Mouse (Mus musculus): ENCODE results near the gene Bcl7c.
A peak's percentile ranks its signal among the peaks of the same experiment; 100 is the strongest.
"Not testable (repeated sequence)": the region's sequence is repeated elsewhere in the genome, so short reads cannot be mapped to it uniquely, and the experiment has no call there.

Gene Bcl7c

DNA sequence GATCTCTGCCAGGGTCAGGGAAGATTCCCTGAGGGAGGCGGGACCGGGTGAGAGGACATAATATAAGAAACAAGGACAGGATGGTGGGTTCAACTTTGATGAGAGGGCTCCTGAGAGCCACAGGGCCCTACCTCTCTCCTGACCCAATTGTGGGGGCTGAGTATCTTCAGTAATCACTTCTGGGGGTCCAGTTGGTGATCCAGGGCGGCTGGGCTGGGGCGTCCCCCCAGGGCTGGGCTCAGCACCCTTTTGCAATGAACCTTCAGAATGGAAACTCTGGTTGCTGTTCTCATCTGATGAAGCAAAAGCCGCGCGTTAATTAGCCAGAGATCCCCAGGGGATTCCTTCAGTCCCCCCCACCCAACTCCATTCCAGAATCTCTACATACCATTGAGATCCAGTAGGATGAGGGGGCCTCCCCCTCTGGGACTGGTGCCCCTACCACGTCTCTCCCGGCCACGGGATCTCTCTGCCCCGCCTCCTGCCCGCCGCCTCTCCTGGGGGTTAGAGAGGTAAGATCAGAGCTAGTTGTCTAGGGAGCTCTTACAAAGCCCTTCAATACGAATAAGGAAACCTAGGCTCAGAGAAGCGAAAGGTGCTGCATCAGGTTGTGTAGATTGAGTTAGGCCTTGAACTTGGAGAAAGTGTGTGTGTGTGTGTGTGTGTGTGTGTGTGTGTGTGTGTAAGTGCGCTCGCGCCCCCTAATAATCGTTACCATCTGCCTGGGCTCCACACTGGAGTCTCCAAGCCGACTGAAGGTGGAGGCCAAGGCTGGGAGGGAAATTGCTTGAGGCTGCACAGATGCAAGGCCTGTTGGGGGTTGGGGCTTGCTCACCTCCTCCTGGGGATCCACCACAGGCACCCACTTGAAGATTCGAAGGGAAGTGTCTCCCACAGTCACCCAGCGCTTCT, 1.4 kb downstream of the Bcl7c start:
- peak; percentile 7 for DNase-seq (ENCODE audit: low read depth, low spot score)
- H3K36me3 ChIP-seq (ENCODE audit: control insufficient read depth, insufficient read depth, low read length, poor library complexity, severe bottlenecking) = peaks cover 3% of the 10 kb centered on the region; the same call in 1 of the 2 replicates
- no peaks in the 10 kb centered on the region; the same call in 1 of the 2 replicates for H3K27me3 ChIP-seq (ENCODE audit: control insufficient read depth, insufficient read depth, low read length, poor library complexity, severe bottlenecking)

DNA sequence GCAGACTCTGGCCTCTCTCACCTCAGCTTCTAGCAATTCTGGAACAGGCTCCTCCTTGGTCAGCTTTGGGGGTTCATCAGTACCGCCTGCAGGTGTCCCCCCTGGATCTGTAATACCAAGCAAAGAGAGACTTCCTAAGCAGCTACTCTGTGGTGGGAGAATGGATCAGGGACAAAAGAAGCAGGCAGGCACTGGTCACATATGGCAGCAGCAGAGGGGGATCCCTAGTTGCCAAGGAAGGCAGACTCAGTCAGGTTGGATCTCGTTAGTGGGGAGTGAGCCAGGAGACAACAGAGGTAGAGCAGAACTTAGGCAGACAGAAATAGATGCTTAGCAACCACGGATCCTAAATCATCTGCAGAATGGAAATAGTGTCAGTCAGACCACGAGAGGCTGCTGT, 3.0 kb downstream of the Bcl7c start:
- no peak for DNase-seq (ENCODE audit: low read depth, low spot score)
- H3K27me3 ChIP-seq (ENCODE audit: control insufficient read depth, insufficient read depth, low read length, poor library complexity, severe bottlenecking) = no peaks in the 10 kb centered on the region; the same call in 1 of the 2 replicates
- H3K36me3 ChIP-seq (ENCODE audit: control insufficient read depth, insufficient read depth, low read length, poor library complexity, severe bottlenecking) = peaks cover 3% of the 10 kb centered on the region; the same call in 1 of the 2 replicates

DNA sequence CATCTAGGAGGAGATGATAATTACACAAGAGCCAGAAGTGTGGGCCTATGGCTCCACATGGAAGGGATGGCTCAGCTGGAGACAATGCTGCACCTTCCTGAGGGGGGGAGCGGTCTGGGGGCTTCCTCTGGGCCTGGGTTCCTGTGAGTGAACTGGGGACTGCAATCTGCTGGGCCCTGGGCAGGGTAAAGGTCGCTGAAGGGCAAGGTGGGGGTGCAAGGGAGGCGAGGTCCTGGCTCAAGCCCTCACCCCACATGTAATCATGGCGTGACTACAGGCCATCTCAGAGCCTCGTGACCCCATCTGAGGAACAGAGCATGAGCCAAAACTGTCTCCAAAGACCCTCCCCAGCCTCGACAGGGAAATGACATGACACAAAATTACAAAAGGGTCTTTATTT, 4.1 kb downstream of the Bcl7c start:
- Histone ChIP-seq H3K27me3 (ENCODE audit: control insufficient read depth, insufficient read depth, low read length, poor library complexity, severe bottlenecking) (no peaks in the 10 kb centered on the region; the same call in 1 of the 2 replicates), H3K36me3 (ENCODE audit: control insufficient read depth, insufficient read depth, low read length, poor library complexity, severe bottlenecking) (peaks cover 3% of the 10 kb centered on the region; the same call in 1 of the 2 replicates)
- no peak for DNase-seq (ENCODE audit: low read depth, low spot score)

DNA sequence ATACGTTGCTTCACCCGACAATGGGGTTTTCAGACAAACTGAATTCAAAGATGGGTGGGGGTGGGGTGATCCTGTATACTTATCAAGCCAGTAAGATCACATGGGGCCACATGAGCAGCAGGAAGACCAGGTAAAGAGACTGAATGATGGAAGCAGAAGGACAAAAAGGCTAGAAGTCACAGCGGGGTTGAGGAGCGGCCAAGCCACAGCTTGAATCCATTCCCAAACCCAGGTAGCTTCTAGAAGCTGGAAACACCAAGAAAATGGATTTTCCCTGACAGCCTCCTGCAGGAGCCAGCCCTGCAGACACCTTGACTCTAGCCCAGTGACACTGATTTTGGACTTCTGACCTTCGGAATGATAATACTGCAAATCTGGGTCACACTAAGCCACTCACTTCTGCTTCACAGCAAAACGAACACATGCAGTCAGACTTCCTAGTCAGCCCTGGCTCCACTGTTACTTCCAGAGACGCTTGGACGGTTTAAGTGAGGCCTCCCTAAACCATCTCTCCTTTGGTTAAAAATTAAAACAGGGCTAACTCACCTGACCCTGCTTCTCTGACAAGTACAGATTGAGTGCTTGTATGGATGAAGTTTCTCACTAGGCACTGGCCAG, 5.1 kb downstream of the Bcl7c start:
- DNase-seq (ENCODE audit: low read depth, low spot score) = no peak
- H3K36me3 ChIP-seq (ENCODE audit: control insufficient read depth, insufficient read depth, low read length, poor library complexity, severe bottlenecking) = peaks cover 3% of the 10 kb centered on the region; the same call in 1 of the 2 replicates
- no peaks in the 10 kb centered on the region for H3K27me3 ChIP-seq (ENCODE audit: control insufficient read depth, insufficient read depth, low read length, poor library complexity, severe bottlenecking)

DNA sequence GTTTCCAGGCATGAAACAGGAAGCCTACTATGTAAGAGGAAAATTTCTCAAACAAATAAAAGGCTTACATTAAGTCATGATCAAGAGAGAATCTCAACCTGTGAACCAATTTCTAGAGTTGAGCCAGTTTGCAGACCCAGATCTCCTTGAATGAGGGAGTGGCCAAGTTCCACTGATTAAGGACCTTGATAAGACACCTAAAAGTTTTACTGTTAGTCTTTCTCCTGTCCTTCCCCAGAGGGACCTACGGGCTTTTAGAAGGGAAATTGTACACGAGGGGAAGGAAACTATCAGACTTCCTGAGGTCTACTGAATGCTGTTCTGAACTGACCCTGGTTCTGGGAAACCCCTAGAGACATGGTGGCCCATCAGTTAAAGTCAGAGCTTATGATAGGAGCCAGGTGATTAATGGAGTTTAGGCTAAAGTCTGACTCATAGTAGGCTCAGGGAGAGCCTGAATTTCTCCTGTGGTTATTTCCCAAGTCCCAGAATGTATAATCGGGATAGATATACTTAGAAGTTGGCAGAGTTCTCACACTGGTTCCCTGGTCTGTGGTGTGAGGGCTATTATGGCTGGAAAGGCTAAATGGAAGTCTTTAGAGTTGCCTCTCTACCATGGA, 7.9 kb downstream of the Bcl7c start:
- no peak for DNase-seq (ENCODE audit: low read depth, low spot score)
- Histone ChIP-seq H3K36me3 (ENCODE audit: control insufficient read depth, insufficient read depth, low read length, poor library complexity, severe bottlenecking) (no peaks in the 10 kb centered on the region; the same call in 1 of the 2 replicates), H3K27me3 (ENCODE audit: control insufficient read depth, insufficient read depth, low read length, poor library complexity, severe bottlenecking) (no peaks in the 10 kb centered on the region)

DNA sequence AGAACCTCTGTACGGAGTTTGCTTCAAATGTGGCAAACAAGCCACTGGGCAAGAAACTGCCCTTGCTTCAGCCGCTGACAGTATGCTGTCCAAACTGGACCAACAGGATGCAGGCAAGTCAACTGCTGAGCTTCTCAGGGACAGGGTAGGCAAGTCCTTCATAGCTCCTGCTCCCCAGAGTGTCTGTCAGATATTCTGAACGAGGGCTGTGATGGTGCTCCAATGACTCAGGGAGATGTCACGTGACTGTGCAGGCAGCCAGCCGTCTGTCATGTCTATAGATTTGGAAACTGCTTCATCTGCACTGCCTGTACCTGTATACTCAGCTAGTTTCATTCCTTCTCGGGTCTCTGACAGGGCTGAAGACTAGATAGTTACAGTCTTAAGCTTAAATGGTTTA, 9.7 kb downstream of the Bcl7c start:
- no peaks in the 10 kb centered on the region for H3K27me3 ChIP-seq (ENCODE audit: control insufficient read depth, insufficient read depth, low read length, poor library complexity, severe bottlenecking)
- no peaks in the 10 kb centered on the region for H3K36me3 ChIP-seq (ENCODE audit: control insufficient read depth, insufficient read depth, low read length, poor library complexity, severe bottlenecking)

DNA sequence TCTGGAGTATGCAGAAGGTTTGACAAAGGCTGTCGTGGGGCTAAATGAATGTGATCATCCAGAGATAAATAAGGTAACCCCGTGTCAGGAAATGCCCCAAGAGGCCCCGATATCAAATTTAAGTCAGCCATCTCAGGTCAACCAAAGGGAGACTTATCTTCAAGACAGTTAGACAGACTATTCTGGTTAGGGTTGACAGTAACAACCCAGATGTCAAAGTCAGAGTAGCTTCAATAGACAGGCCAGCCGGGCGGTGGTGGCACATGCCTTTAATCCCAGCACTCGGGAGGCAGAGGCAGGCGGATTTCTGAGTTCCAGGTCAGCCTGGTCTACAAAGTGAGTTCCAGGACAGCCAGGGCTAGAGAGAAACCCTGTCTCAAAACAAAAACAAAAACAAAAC, 15.0 kb downstream of the Bcl7c start:
- not testable (repeated sequence) for H3K36me3 ChIP-seq (ENCODE audit: control insufficient read depth, insufficient read depth, low read length, poor library complexity, severe bottlenecking); DNase-seq (ENCODE audit: low read depth, low spot score)

More for the DNA sequence above, 9.7 kb downstream of the Bcl7c start:
- DNase-seq (ENCODE audit: low read depth, low spot score) = no peak

DNA sequence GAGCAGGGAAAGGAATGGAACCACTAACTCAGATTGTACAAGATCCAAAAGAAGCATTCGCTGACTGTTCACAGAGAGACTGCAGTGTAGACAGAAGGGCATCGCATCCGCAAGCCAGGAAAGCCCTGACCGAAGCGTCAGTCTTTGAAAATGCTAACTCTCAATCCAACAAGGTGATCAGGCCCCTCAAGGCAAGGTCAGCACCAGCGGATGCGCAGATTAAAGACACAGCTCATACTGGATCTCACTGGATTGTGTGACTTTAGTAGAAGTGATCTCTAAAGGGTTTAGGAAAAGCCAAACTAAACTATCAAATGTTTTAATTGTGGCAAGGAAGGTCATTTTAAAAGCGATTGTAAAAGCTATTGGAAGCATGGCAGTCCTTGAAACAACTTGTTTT, 15.4 kb downstream of the Bcl7c start:
- H3K27me3 ChIP-seq (ENCODE audit: control insufficient read depth, insufficient read depth, low read length, poor library complexity, severe bottlenecking) = no peaks in the 10 kb centered on the region
- no peaks in the 10 kb centered on the region for H3K36me3 ChIP-seq (ENCODE audit: control insufficient read depth, insufficient read depth, low read length, poor library complexity, severe bottlenecking)
- DNase-seq (ENCODE audit: low read depth, low spot score) = no peak

More for the DNA sequence above, 15.0 kb downstream of the Bcl7c start:
- H3K27me3 ChIP-seq (ENCODE audit: control insufficient read depth, insufficient read depth, low read length, poor library complexity, severe bottlenecking) = not testable (repeated sequence)

DNA sequence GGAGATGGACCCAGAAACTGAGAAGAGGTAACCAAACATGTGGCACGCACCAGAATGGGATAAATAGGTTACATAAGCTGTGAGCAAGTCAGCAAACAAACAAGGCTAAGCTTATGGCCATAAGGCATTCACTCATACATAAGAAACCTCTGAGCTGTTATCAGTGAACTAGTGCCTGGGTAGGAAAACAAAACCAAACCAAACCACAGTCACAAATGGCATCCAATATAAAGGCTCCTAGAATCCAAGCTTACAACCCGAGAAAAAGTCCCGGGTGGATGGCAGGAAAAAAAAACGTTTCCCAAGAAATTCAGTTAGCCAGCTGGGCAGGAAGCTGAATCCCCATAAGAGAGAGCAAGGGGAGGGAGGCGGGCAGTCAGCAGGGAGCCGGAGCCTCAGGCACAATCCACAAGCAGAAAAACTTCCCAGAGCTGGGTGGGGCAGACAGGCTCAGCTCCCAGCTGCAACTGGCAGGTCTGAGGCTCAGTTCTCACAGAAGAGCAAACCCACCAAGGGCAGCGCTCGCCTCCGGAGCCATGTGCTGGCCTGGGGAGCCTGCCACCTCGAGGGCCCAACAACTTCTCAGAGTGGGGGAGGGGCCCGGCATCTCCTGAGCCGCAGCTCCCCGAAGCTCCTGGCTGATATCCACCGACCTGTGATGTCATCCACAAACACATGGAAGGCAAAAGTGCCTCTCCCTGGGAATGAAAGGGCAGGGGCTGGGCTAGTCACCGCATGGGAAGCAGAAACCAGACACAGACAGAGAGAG, 17.3 kb downstream of the Bcl7c start:
- H3K36me3 ChIP-seq (ENCODE audit: control insufficient read depth, insufficient read depth, low read length, poor library complexity, severe bottlenecking) = no peaks in the 10 kb centered on the region
- H3K27me3 ChIP-seq (ENCODE audit: control insufficient read depth, insufficient read depth, low read length, poor library complexity, severe bottlenecking) = no peaks in the 10 kb centered on the region
- DNase-seq (ENCODE audit: low read depth, low spot score) = no peak

DNA sequence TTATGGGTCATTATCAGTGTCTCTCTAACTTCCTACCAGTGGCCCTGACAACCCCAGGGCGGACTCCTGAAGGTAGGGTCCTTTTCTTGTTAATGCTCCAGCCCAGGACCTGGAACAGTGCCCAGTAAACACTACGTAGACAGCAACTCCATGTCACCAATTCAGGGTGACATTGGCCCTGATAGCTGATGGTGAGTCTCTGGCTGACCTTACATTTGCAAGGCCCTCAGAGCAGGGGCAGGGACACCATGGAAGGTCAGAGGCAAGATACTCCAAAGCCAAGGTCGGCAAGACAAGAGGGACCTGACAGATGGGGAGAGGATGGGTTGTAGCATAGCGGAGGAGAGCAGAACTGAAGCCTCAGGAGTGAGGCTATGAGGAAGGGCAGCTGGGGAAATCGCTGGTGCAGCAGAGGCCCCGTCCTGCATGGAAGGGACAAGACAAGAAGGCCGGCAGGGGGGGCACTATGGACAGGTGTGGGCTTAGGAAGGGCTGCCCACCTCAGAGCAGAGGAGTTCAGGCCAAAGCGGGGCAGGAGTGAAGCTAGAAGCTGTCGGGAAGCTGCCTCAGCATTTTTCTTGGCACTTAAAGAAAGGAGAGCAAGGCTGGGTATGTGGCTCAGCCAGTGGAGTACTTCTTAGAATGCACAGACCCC, 19.0 kb downstream of the Bcl7c start:
- Histone ChIP-seq H3K27me3 (ENCODE audit: control insufficient read depth, insufficient read depth, low read length, poor library complexity, severe bottlenecking) (no peaks in the 10 kb centered on the region), H3K36me3 (ENCODE audit: control insufficient read depth, insufficient read depth, low read length, poor library complexity, severe bottlenecking) (no peaks in the 10 kb centered on the region)
- DNase-seq (ENCODE audit: low read depth, low spot score) = no peak

DNA sequence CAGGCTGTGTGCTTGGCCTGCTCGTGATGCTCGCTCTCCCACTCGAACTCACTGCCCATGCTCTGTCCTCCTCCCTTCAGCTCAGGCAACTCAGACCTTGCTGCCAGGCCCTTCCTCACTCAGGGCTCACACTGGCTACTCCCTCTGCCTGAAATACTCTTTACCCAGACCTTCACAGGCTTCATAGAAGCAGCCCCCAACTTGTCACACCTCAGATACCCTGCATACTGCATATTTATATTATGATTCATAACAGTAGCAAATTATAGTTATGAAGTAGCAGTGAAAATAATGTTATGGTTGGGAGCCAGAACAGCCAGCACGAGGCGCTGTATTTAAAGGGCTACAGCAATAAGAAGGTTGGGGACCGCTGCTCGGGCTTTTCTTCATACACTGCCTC, 19.8 kb downstream of the Bcl7c start:
- H3K36me3 ChIP-seq (ENCODE audit: control insufficient read depth, insufficient read depth, low read length, poor library complexity, severe bottlenecking) = no peaks in the 10 kb centered on the region
- DNase-seq (ENCODE audit: low read depth, low spot score) = no peak

DNA sequence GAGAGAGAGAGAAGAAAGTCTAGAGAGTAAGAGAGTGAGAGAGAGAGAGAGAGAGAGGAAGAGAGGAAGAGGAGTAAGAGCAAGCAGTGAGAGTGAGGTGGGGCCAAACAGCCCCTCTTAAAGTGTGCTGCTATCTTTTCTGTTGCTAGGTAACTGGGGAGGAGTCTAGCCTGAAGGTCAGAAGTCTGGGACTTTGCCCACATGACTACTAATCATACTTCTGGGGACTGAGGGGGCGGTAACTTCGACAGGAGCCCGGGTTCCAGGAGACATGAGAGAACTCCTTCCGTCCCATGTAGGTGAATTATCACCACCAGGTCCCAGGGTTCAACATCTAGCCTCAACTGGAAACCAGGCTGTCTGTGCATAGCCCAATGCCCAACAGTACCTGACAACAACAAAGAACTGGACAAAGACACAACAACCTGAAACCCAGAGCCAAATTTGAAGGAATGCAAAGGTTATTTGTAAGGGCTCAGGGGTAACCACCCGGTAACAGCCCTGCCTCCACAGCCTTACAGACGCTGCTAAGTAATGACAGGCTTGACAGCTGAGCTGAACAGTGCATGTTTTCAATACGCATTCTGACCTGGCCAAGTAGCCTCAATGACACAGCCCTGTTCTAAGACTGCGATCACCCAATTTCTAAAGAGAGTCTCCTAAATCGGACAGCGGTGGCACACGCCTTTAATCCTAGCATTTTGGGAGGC, 21.8 kb downstream of the Bcl7c start:
- H3K27me3 ChIP-seq (ENCODE audit: control insufficient read depth, insufficient read depth, low read length, poor library complexity, severe bottlenecking) = no peaks in the 10 kb centered on the region
- no peaks in the 10 kb centered on the region for H3K36me3 ChIP-seq (ENCODE audit: control insufficient read depth, insufficient read depth, low read length, poor library complexity, severe bottlenecking)
- no peak for DNase-seq (ENCODE audit: low read depth, low spot score)

More for the DNA sequence above, 19.8 kb downstream of the Bcl7c start:
- H3K27me3 ChIP-seq (ENCODE audit: control insufficient read depth, insufficient read depth, low read length, poor library complexity, severe bottlenecking) = no peaks in the 10 kb centered on the region

DNA sequence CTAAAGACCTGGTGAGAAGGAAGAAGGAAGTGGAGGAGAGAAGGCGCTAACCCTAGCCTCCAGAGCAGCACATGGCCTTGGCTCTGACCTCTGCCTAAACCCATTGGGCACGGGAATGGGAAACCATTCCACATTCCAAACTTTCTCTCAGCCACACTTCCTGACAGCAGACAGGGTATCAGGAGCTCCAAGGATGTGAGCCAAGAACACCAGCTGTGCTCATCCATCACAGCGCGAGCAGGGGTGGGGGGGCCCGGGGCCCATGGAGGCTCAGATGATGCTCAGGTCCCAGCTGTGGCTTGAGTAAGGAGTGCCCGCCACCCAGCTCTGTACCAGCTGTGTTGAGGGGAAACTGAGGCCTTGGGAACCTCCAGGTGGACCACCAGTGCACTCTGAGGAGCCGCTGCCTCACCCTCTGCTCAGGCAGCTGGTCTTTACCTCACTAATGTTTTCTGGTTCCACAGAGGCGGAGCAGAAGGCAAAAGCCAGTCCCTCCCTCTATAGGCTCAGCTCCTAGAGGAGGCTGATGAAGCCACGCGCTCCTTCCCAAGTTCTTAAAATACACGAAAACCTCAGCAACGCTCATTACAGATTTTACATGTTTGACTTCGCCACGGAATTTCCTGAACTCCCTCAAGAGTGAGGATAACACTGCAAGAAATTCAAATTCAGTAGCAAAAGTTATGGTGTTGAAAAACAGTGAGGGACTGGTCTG, 23.3 kb downstream of the Bcl7c start:
- no peak for DNase-seq (ENCODE audit: low read depth, low spot score)
- H3K27me3 ChIP-seq (ENCODE audit: control insufficient read depth, insufficient read depth, low read length, poor library complexity, severe bottlenecking) = no peaks in the 10 kb centered on the region
- H3K36me3 ChIP-seq (ENCODE audit: control insufficient read depth, insufficient read depth, low read length, poor library complexity, severe bottlenecking) = no peaks in the 10 kb centered on the region

Measured in splenic B cell, adult 2 months (primary cell).